Mouse (Mus musculus): ENCODE measurements around the gene Rnaseh2c.

Rnaseh2c gene

GRCm38 (mm10) chr19:5575336-5575735 is 26.3 kb upstream of the Rnaseh2c start:
- DNase-seq (ENCODE audit: low read depth), result no peak

- DNase-seq (ENCODE audit: low read depth), result no peak
Observed at GRCm38 (mm10) chr19:5579971-5580370, 21.7 kb upstream of the Rnaseh2c start.

- DNase-seq (ENCODE audit: low read depth), result no peak
Observed at GRCm38 (mm10) chr19:5580776-5581175, 20.9 kb upstream of the Rnaseh2c start.

GRCm38 (mm10) chr19:5581995-5582394 is 19.7 kb upstream of the Rnaseh2c start:
- no peak for DNase-seq (ENCODE audit: low read depth)

- DNase-seq (ENCODE audit: low read depth), result no peak
Observed at GRCm38 (mm10) chr19:5589159-5589558, 12.5 kb upstream of the Rnaseh2c start.

- no peak for DNase-seq (ENCODE audit: low read depth)
Observed at GRCm38 (mm10) chr19:5591888-5592287, 9.8 kb upstream of the Rnaseh2c start.

GRCm38 (mm10) chr19:5599224-5599623 is 2.4 kb upstream of the Rnaseh2c start:
- DNase-seq (ENCODE audit: low read depth), result no peak

- no peak for DNase-seq (ENCODE audit: low read depth)
Observed at GRCm38 (mm10) chr19:5603664-5604063, 2.0 kb downstream of the Rnaseh2c start.

- DNase-seq (ENCODE audit: low read depth), result no peak
Observed at GRCm38 (mm10) chr19:5605126-5605525, 3.5 kb downstream of the Rnaseh2c start.

- no peak for DNase-seq (ENCODE audit: low read depth)
Observed at GRCm38 (mm10) chr19:5606196-5606595, 4.5 kb downstream of the Rnaseh2c start.

- DNase-seq (ENCODE audit: low read depth), result no peak
Observed at GRCm38 (mm10) chr19:5607705-5608410, 6.2 kb downstream of the Rnaseh2c start.

- no peak for DNase-seq (ENCODE audit: low read depth)
Observed at GRCm38 (mm10) chr19:5608707-5609106, 7.0 kb downstream of the Rnaseh2c start.

GRCm38 (mm10) chr19:5609171-5609546 is 7.5 kb downstream of the Rnaseh2c start:
- no peak for DNase-seq (ENCODE audit: low read depth)

- DNase-seq (ENCODE audit: low read depth), result peak; percentile 95
Observed at GRCm38 (mm10) chr19:5609547-5610404, 8.1 kb downstream of the Rnaseh2c start, which contains the start of gene Kat5. TSS of gene Kat5 (minus strand) at chr19:5610237.

- DNase-seq (ENCODE audit: low read depth), result no peak
Observed at GRCm38 (mm10) chr19:5611973-5612372, 10.3 kb downstream of the Rnaseh2c start.

GRCm38 (mm10) chr19:5612762-5613411 is 11.2 kb downstream of the Rnaseh2c start:
- DNase-seq (ENCODE audit: low read depth), result no peak

- no peak for DNase-seq (ENCODE audit: low read depth)
Observed at GRCm38 (mm10) chr19:5614953-5615352, 13.3 kb downstream of the Rnaseh2c start.

GRCm38 (mm10) chr19:5620007-5620406 is 18.3 kb downstream of the Rnaseh2c start:
- no peak for DNase-seq (ENCODE audit: low read depth)

- DNase-seq (ENCODE audit: low read depth), result no peak
Observed at GRCm38 (mm10) chr19:5621884-5622283, 20.2 kb downstream of the Rnaseh2c start.

- no peak for DNase-seq (ENCODE audit: low read depth)
Observed at GRCm38 (mm10) chr19:5625311-5625710, 23.6 kb downstream of the Rnaseh2c start.

GRCm38 (mm10) chr19:5629907-5630306 is 28.2 kb downstream of the Rnaseh2c start:
- no peak for DNase-seq (ENCODE audit: low read depth)

- no peak for DNase-seq (ENCODE audit: low read depth)
Observed at GRCm38 (mm10) chr19:5632120-5632519, 30.4 kb downstream of the Rnaseh2c start.

Data from naive thymus-derived CD4-positive, alpha-beta T cell, adult 2 months (primary cell).